Mouse (Mus musculus) gastrocnemius, postnatal 36 days (tissue): ENCODE measurements at regions not wholly inside any gene's neighbourhood (a gene's known extent, or its start where the extent isn't known, plus 50 kb on each side); places are given as distances from the start of the nearest gene placed in this dataset.

Experiments
- DNase-seq, 2 experiments: peaks; one replicate each; pipeline ENCODE4 v3.0.0; 2022
- intact Hi-C: fragments of 180-260 bp; cut with DNase I; formaldehyde crosslinking; loops from one replicate; pipeline ENCODE4 v1.15.1; 2025

DNA sequence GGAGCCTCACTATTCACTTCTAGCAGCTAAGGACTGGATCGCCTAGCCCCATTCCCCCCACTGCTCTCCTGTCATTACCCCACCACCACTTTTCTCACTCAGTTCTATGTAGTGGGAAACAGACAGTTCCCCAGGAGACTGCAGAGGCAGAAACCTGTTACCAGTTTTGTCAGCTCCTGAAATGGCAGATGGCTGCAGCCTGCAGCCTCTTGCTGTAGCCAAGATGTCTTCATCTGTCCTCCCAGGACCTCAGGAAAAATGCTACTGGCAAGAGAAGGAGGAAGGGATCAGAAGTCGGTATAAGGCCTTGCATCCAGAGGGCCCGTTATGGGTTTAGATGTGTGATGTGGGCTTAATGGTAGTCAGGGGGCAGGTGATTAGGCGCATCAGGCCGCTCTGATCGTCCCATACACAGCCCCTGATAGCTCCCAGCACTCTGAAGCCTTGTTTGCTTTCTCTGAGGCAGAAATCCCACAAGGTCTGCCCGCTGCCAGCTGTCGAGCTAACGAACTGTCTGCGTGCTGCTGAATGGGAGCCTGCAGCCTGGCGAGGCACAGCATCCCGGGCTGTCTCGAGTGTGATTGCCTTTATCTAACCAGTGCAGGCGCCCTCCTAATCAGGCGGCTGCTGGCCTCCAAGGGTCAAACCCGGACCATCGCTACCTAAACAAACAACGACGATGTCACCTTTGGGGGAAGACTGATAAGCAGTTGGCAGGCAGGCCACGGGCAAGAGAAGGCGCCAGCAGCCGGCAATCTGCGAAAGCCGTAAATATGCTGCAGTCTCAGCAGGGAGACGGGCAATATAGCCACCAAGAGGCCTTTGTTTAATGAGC, 236.3 kb upstream of the Npvf start:
- intact Hi-C loops, result no loop called here
- DNase-seq, result no peak

DNA sequence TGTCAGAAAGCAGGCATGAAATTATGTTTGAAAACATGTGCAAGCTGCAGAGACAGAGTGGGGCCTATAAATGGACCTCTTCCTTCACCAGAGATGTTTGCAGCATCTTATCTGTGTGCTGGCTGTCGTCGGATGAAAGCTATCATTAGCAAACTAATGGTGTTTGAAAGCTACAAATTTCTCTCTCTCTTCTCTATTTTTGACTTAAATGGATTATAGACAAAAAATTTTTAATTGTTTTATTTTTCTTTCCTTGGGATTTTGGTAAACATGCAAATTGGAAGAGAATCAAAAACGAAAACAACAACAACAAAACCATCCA, 236.9 kb upstream of the Npvf start:
- intact Hi-C loops, result no loop called here

DNA sequence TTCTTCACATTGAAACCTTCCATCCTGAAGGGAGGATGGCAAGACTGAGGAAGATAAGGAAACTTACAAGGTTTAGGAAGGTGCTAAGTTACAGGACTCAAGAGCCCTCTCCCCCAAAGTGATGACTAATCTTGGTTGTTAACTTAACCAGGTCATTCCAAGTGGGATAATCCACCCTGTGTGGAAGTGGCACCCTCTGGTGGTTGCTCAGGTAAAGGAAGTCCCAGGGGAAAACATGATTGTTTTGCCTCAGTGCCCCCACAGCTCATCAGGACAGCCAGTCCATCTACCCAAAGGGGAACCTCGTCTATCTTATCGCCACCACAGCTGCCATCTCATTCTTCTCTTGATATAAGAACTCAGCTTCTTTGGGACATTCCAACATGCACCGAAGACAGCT, 244.6 kb upstream of the Npvf start:
- no peak for DNase-seq
- intact Hi-C loops, result no loop called here

More for the DNA sequence above, 236.9 kb upstream of the Npvf start:
- DNase-seq, result no peak

DNA sequence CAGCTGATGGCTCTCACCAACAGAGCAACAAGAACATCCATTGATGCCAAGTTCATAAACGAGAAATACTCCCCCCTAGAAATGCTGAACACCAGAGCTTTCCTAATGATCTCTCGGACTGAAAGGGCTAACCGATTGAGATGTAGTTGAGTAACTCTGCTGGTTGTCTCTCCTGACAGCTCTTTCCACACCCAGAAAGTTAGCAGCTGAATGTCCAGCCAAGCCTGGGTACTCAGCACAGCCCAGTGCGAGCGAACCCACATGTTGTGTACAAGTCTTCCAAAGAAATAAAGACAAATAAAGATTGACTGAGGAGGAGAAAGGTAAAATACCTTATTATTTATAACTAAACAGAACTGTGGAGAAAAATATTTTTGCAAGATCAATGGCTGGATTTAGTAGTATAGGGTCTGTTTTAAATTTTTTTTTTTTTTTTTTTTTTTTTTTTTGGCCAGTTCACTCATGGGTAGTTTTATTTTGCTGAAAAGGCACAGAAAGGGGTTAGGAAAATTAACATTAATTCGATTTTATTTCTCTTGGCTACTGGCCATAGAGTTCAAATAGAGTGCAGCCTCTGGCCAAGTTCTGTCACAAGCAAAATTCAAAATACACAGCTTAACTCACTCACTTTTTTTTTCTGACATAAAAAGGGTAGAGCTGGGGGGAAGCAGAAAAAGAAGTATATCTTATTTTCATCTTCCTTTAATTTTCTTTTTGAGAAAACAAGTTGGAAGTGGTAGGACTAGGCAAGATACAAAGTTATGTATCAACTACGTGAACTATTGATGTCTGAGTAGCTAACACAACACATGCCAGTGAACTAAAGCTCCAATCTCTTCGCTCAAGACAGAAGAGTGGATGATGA, 261.2 kb upstream of the Npvf start:
- no peak for DNase-seq
- intact Hi-C loops, result no loop called here

DNA sequence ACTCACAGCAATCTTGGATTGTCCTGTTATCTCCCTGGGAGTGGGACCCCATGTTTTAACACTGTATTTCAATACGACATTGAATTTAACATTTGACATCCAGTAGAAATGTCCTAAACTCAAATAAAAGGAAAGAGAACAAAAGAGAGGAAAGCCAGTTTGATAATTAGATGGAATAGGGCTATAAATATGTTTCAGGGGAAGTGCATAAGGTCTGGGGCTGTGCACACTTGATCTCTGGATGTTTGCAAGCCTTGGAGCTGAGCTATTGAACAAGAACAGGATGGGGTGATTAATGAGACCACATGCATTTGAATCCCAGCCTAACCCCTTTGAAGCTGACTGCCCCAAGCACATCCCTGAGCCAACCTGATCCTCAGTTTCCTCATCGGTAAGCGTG, 264.0 kb upstream of the Npvf start:
- intact Hi-C loops, result no loop called here
- DNase-seq, result no peak

DNA sequence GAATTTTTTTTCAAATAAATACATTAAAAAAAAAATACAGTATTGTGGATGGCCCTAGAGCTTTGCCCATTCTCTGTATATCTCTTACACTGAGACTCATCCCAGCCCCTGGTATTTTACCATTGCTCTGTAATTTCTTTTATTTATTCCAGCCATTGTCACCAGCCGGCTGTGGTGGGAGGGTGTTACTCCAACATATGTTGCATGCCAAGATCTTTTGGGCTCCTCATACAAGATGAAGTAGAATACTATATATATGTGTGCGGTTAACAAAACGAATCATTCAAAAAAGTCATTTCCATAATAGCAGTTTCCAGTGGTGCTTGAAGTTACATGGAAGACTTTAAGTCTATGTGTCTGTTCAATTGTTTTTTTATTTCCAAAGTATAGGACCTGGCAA, 268.0 kb upstream of the Npvf start:
- intact Hi-C loops, result no loop called here
- no peak for DNase-seq

DNA sequence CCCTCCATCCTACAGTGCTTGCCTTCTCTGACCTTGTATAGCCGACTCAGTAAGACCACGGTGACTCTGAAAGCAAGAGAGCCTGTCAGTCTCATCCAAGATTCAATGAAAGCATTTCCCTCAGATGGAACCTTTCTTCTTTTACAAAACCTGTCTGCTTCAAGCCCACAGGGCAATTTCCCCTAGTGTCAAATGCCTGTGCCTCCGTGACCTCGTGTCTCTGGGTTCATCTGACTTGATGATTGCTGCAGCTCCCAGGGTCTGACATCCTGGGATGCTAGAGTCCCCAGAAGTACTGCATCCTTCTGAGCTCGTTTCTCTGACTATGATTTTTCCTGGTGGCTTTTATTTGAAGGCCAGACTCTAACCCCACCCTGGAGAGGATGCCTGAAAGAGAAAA, 270.3 kb upstream of the Npvf start:
- intact Hi-C loops, result no loop called here
- no peak for DNase-seq

DNA sequence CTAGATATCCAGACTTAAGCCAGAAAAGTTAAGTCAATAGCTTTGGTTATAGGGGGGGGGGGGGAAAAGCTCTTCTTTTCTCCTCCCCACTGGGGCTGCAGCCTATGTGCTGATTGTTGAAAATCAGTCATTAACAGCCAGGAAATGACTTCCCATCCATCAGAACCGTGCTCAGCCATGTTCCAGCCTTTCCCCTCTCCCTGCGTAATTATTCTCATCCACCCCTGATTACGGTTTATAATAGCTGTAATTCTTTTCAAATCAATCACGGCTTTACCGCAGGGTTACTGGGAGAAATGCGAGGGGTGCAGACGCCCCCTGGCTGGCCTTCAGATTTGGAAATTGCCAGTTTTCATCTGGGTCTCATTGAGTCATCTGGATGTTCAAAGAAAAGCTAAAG, 270.8 kb upstream of the Npvf start:
- intact Hi-C loops, result no loop called here
- DNase-seq, result no peak

DNA sequence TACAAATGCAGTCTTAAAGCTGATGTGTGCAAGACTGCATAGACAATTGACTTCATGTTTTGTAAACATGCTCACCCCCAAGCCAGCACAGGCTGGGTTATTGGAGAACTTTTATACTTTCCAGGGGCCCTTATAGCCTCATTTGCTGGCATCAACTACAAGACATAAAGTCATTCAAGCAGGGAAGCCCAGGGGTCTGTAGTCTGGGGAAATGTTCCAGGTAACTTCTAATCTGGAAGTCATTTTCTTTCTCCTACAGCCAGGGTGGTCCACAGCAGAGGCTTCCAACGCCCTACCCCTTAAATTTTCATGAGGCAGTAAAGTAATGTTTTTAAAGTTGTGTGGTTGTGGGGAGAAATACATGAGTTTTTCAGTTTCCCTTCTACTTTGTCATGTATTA, 272.1 kb upstream of the Npvf start:
- DNase-seq, result no peak
- intact Hi-C loops, result no loop called here

DNA sequence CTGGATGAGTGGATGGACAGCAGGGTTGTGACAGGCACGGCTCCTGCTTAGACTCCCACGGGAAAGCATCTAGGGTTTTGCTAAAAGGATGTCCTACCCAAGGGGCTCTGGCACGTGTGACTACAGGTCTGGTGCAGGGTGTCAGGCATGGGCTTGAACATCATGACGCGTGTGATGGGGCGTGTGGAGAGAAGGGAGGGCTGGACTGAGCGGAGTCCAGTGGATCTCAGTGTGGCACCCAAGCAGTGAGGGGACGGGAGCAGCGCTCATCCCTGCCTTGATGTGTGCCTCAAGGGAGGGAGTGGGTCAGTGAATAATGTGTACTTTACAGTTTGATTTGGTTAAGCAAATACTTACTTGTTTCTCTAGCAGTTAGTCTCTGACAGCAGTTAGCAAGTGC, 275.3 kb upstream of the Npvf start:
- DNase-seq, result no peak

DNA sequence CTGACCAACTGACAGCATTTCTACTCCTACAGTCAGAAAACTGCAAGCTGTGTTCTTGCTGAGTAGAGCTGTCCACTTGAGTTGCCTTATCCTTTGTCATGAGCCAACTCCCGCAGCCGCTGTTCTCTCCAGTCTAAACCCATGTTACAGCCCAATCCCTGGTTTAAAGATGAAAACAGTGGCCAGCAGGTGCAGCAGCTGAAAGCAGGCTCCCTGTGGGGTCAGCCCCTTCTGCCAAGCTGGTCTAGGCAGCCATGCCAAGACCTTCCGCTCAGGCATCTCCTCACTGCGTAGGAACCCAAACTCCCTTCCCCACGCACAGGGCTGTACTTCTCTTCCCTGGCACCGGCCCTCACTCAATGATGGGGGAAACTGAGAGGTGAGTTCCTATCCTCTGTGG, 279.3 kb upstream of the Npvf start:
- intact Hi-C loops, result no loop called here
- no peak for DNase-seq

More for the DNA sequence above, 275.3 kb upstream of the Npvf start:
- intact Hi-C loops, result no loop called here

DNA sequence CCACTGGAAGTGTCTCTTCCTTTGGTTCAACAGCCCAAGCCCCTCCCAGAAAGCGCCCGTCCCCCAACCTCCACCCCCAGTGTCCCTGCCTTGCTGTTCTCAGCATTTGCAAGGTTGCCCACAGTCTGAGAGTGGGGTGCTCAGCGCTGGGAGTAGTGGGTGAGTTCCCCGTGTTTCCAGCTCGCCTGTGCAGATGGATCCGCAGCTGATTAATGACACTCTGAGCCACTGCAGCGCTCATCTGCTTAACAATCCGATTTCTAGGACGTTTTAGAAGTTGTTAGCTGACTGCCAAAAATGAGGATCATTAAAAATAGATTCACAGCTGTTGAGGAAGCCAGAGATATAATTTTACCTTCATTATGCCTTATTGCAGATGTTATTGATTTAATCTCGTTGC, 280.0 kb upstream of the Npvf start:
- DNase-seq, result no peak
- intact Hi-C loops, result no loop called here

DNA sequence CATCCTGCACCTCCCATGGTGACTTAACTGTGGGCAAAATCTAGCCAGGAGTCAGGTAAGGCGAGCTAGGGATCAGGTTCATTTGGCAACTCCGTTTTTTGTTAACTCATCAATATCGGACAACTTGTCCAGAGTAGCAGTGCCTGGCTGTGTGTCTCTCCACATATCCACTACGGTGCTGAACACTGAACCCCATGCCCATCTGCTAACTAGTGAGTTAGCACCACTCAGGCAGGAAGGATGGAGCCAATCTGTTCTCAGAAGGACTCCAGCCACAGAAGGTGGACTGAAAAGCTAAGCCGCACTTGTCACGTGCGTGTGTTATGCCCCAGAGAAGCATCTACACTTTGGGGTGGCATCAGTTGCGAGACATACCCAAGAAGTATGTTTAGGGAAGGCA, 282.1 kb upstream of the Npvf start:
- intact Hi-C loops, result loop anchor here (2.0 kb wide), 1 partner anchor 258 kb away; no protein-coding TSS in a partner anchor

DNA sequence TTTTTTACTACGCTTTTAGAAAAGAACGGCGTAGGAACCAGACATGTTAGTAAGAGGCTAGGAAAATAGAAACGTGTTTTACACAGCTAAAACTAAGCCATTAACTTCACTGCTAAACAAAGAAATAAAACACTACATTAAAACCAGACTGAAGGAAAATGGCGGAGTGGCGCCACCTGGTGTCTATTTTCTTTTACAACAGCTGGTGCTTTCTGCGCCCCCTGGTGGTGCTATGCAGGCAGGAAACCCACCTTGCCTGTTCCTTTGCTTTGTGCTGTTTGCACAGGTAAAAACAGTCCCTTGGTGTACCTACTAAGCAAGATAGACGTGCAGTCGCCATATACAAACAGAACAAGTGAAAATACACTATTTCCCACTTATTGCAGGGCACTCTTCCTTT, 282.9 kb upstream of the Npvf start:
- intact Hi-C loops, result loop anchor here (2.0 kb wide), 1 partner anchor 258 kb away; no protein-coding TSS in a partner anchor
- DNase-seq, result peak; percentile 62 to 64

More for the DNA sequence above, 282.1 kb upstream of the Npvf start:
- DNase-seq, result no peak

DNA sequence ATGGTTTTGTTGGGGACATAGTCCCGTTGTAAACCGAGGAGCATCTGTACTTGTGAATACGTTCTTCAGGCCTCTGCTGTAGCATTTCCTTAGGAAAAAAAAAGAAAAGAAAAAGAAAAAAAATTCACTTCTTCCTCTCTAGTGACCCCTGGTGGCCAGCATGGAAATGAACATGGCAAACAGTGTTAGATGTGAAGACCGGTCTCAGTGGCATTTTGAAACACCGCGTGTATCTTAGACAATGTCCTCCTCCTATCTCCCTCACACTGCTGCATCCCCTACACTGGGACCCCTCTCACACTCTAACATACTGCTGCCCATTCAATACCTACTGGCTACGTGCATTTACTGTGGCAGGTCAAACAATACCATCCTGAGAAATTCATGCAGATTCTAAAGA, 284.6 kb upstream of the Npvf start:
- intact Hi-C loops, result no loop called here
- DNase-seq, result no peak

DNA sequence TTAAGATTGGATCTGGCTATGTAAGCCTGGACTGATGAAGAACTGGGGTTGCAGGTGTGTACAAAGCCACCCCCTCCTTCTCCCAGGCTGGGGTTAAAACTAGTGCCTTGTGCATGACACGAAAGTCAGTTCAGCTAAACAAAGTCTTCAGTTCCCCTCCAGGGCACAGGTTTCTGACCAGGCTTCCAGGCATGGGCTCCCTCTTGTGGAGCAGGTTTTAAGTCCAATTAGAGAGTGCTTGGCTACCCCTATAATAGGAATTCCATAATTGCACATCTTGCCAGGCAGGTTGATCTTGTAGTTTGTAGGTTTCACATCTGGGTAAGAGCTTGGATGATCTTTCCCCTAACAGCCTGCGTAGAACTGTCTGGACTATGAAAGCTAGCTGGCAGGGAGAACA, 285.2 kb upstream of the Npvf start:
- intact Hi-C loops, result no loop called here
- DNase-seq, result no peak

DNA sequence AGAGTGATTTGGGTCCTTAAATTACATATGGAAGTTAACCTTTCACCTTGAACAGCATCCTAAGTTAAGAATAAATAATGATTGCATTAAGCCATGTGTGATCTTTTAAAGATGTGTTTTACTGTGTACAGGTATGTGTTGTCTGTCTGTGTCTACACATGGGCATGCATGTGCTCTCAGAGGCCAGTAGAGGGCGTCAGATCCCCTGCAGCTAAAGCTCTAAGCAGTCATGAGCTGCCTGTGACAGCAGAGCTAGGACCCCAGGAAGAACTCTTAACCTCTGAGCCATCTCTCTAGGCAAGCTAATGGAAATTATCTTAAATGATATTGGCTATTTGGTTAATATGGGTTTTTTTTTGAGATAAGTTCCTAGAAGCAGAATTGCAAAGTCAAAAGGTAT, 285.9 kb upstream of the Npvf start:
- no peak for DNase-seq
- intact Hi-C loops, result no loop called here

DNA sequence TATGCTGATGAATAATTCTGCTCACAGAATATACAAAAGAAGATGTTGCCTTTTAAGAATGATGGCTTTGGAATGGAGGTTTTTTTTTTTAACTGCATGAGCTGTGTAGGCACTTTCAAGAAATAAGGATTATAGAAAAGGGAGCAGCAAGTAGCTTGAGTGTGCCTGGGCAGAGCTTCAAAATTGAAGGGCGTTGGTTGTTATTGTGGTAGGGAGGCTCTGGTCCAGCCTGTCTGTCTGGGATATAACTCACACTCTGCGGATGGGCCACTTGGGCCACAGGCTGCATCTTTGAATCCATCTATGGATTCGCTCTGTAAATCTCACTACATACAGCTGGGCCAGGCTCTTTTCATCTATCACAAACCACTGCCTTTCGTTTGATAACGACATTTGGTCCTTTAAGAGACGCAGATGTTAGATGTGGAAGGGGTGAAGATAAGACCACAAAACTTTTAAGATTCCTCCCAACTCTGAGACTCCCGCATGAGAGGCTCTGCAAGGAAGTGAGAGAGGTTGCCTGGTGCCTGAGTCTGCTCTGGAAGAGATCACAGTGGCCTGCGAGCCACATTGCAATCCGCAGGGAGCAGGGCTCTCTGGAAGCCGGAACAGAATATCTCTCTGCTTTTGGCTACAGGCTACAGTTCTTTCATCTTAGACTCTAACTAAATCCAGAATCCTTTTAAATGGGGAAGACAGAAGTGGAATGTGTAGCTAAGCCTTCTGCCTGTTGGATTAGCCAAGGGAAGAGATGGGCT, 286.6 kb upstream of the Npvf start:
- DNase-seq, result peak in 1 of 2 experiments; percentile 42
- intact Hi-C loops, result no loop called here

DNA sequence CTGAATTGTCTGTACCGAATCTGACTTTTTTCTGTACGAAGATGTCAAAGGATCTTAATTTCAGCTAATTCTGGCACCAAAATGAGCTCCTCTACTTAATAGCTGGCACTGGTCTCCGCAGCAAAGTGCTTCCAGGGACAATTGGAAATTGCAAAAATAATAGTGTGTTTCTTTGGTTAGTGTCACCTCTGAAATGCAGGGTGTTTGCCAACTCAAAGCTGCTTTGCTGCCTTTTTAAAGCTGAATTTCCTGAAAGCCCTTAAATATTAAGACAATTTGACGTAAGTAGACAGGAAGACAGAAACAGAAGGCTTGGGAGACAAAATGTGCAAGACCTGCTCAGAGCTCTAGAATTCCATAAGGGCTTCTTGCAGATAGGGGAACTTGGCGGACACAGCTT, 288.5 kb upstream of the Npvf start:
- no peak for DNase-seq
- intact Hi-C loops, result loop anchor here (1.0 kb wide), 1 partner anchor 226 kb away; no protein-coding TSS in a partner anchor

DNA sequence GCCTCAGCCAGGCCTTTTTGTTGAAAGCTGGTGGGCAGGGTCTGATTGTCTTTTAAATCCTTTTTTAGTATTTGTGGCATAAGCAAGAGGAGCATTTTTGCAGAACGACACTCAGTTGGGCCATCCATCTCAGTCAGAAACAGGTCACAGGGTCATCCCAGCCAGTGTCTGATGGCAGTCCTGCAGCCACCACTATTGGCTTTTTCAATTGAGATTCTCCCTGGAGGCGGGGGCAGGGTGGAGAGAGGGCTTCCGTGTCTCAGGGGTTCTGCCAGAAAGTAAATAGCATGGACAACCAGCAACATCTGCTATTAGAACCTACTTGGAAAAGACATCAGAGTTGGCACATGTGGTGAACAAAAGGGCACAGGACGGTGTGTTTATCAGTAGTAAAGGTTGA, 293.8 kb upstream of the Npvf start:
- intact Hi-C loops, result no loop called here
- DNase-seq, result no peak

DNA sequence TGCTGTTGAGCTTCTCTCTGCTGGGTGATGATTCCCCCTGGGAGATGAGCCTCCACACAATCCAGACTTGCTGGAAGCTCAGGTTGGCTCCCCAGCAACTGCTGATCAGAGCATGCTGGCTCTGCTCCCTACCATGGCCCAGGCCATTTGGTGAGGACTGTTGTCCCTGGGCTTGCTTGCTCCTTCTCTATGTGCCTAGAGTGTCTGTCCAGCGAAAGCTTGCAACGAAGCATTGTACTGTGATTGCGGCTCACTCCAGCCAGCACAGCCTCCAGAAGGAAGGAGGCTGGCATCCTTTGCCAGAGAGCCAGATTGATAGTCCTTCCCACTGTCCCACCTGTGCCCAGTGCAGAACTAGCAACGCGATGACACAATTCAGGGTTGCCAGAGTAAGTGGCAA, 295.1 kb upstream of the Npvf start:
- DNase-seq, result no peak
- intact Hi-C loops, result no loop called here
